Mouse (Mus musculus) limb, embryonic 12.5 days (tissue): ENCODE measurements at regions not wholly inside any gene's neighbourhood (a gene's known extent, or its start where the extent isn't known, plus 50 kb on each side); places are given as distances from the start of the nearest gene placed in this dataset.
A peak's percentile ranks its signal among the peaks of the same experiment; 100 is the strongest.
"Not testable (repeated sequence)": the region's sequence is repeated elsewhere in the genome, so short reads cannot be mapped to it uniquely, and the experiment has no call there.

ENCODE experiments used
- ATAC-seq: fragments of 200-750 bp; cut with Nextera tagmentation; 2 replicates; pipeline ENCODE4 v1.8.0; 2017; ENCODE audit warnings: low read depth, moderate TSS enrichment; ENCODE audit not compliant: insufficient number of reproducible peaks, insufficient read depth, low FRiP score, low TSS enrichment
- H3K27ac ChIP-seq: fragments of 300-500 bp; sonication (generic); 2 replicates; pipeline ENCODE4 v1.5.1; 2016; ENCODE audit warnings: mild to moderate bottlenecking, moderate library complexity
- H3K27me3 ChIP-seq: fragments of 300-500 bp; sonication (generic); 2 replicates; pipeline ENCODE4 v1.6.1; 2016; ENCODE audit warnings: mild to moderate bottlenecking, moderate library complexity
- H3K36me3 ChIP-seq: fragments of 300-500 bp; sonication (generic); 2 replicates; pipeline ENCODE4 v1.6.1; 2016; ENCODE audit warnings: mild to moderate bottlenecking, moderate library complexity
- H3K4me1 ChIP-seq: fragments of 300-500 bp; sonication (generic); replicated peaks from 2 replicates; pipeline ENCODE4 v1.6.1; 2016
- H3K4me2 ChIP-seq: fragments of 300-500 bp; sonication (generic); 2 replicates; pipeline ENCODE4 v1.6.1; 2016; ENCODE audit warnings: mild to moderate bottlenecking, moderate library complexity
- H3K4me3 ChIP-seq: fragments of 300-500 bp; sonication (generic); replicated peaks from 2 replicates; pipeline ENCODE4 v1.5.1; 2016; ENCODE audit warnings: mild to moderate bottlenecking
- H3K9ac ChIP-seq: fragments of 300-500 bp; sonication (generic); replicated peaks from 2 replicates; pipeline ENCODE4 v1.6.1; 2016; ENCODE audit warnings: mild to moderate bottlenecking, moderate library complexity
- H3K9me3 ChIP-seq: fragments of 300-500 bp; sonication (generic); 2 replicates; pipeline ENCODE4 v1.6.1; 2016; ENCODE audit warnings: mild to moderate bottlenecking, moderate library complexity
- WGBS: fragments of 180-500 bp; shearing (Covaris S2); methylation state at CpG from one replicate; pipeline ENCODE4 v1.1.7; 2016; 5-methylcytosine and 5-hydroxymethylcytosine counted together

DNA sequence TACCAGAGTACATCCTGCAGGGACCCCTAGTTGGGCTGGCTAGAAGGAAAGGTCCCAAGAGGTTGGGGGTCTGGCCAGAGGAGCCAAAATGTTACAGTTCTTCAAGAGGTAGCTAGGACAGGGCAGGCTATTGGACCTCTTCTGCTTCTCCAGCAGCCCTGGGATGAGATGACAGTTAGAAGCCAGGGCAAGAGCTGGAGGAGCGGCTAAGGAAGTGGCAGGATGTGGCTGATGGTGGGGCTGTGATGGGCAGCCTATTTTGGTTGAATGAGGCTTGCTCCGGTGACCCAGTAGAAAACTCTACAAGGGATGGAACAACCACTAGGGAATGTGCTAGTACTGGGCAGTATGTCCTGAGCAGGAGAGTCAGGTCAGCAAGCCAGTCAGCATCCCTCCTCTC lies 82.8 kb downstream of the Ddx11 start:
- H3K9ac ChIP-seq: no peak overlapping the region
- no peak overlapping the region for H3K27ac ChIP-seq
- WGBS: 91% methylated on average over 2 of the region's 2 CpGs
- no peak for ATAC-seq
- no peak overlapping the region for H3K4me2 ChIP-seq
- no peaks in the 10 kb centered on the region for H3K4me1 ChIP-seq
- H3K9me3 ChIP-seq: no peaks in the 10 kb centered on the region
- H3K4me3 ChIP-seq: no peak overlapping the region
- no peaks in the 10 kb centered on the region for H3K36me3 ChIP-seq
- no peaks in the 10 kb centered on the region for H3K27me3 ChIP-seq

- not testable (repeated sequence) for ATAC-seq, H3K27ac ChIP-seq, H3K27me3 ChIP-seq, H3K4me1 ChIP-seq, H3K36me3 ChIP-seq, H3K4me2 ChIP-seq, H3K9ac ChIP-seq, H3K4me3 ChIP-seq, H3K9me3 ChIP-seq
- 86% methylated on average over 6 of the region's 6 CpGs for WGBS
Observed at GRCm38 (mm10) chr17:66207653-66208497, 84.6 kb downstream of the Ddx11 start.

DNA sequence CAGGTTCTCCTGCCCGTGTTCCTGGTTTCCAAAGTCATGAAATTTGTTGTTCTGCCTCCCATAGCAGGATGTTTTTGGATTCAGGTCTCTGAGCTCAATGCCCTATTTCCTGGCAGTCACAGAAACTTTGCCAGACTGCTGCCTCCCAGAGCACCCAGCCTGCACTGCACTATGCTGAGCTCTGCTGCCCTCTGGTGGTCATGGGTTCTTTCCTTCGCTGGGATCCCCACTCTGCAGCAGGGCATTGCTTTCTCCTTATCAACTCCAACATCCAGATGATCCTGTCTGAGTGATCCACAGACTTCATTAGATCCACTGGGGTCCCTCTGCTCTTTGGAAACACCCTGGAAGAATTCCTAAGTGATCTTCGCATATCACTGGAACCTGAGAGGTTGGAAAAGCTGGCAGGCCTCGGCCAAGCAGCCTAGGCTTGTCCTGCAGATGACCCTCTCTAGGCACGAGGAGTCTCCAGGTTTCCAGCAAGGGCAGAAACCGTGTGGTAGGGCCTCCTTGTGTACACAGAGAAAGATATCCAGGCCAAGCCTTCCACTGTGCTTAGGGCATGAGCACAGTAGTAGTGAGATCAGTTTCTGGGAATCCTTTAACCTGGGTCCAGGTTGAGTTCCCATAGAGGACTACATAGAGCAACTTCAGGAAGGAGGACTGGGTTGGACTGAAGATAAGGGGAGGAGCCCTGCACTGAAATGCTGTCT lies 85.6 kb downstream of the Ddx11 start:
- not testable (repeated sequence) for H3K27ac ChIP-seq, H3K9ac ChIP-seq, H3K27me3 ChIP-seq, H3K9me3 ChIP-seq, H3K36me3 ChIP-seq, H3K4me3 ChIP-seq, H3K4me2 ChIP-seq, H3K4me1 ChIP-seq
- ATAC-seq: peak; percentile 71; the same call in 1 of the 2 replicates
- 50% methylated on average over 4 of the region's 6 CpGs for WGBS

DNA sequence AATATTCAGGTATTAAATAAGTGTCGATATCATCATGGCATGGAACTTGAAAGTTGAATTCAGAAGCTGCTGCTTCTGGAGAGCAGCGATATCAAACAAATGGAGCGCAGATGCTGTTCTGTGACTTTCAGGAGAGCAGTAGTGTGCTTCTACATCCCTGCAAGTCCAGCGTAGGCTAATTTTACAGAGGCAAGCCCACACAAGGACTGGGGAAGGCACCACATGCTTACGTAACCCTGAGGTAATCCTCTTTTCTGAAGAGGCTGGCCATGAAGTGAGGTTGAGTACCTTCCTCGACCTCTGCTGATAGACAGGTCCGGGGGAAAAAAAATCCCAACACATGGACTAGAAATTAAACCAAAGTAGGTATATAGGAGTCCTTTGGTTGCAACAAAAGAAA lies 88.2 kb downstream of the Ddx11 start:
- Histone ChIP-seq H3K9me3 (peaks cover 5% of the 10 kb centered on the region; the same call in 1 of the 2 replicates), H3K4me2 (no peak overlapping the region), H3K4me1 (no peaks in the 10 kb centered on the region), H3K27me3 (no peaks in the 10 kb centered on the region; the same call in 1 of the 2 replicates), H3K4me3 (no peak overlapping the region), H3K9ac (no peak overlapping the region), H3K27ac (no peak overlapping the region), H3K36me3 (no peaks in the 10 kb centered on the region)
- no peak for ATAC-seq
- 87% methylated on average over 7 of the region's 7 CpGs for WGBS

DNA sequence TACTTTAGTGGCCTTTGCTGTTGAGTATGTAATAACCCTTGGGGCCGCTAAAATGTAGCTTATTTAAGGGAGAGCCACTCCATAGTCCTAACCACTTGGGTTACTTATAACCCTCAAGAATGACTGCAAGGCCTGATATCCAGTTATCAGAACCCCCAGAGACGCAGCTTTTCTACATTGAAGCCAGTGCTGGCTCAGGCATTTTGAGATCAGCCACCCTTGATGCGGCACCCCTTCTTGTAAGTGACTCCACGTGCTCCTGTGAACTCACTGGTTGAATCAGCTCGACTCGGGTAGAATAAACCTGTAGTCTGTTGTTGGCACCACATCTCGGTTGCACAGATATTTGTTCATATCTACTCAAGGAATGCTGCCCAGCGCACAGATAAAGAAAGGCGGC lies 89.3 kb downstream of the Ddx11 start:
- Histone ChIP-seq H3K4me3 (no peak overlapping the region), H3K4me1 (no peaks in the 10 kb centered on the region), H3K36me3 (no peaks in the 10 kb centered on the region), H3K9me3 (peaks cover 5% of the 10 kb centered on the region; the same call in 1 of the 2 replicates), H3K4me2 (no peak overlapping the region), H3K27me3 (no peaks in the 10 kb centered on the region; the same call in 1 of the 2 replicates), H3K27ac (no peak overlapping the region), H3K9ac (no peak overlapping the region)
- no peak for ATAC-seq
- 93% methylated on average over 9 of the region's 9 CpGs for WGBS

GRCm38 (mm10) chr17:66218321-66218720 lies 95.0 kb downstream of the Ddx11 start:
- H3K4me3 ChIP-seq: no peak overlapping the region
- ATAC-seq: no peak
- no peak overlapping the region for H3K27ac ChIP-seq
- H3K9me3 ChIP-seq: peaks cover 5% of the 10 kb centered on the region; the same call in 1 of the 2 replicates
- no peaks in the 10 kb centered on the region; the same call in 1 of the 2 replicates for H3K27me3 ChIP-seq
- no peaks in the 10 kb centered on the region for H3K36me3 ChIP-seq
- H3K4me1 ChIP-seq: no peaks in the 10 kb centered on the region
- WGBS: 87% methylated on average over 6 of the region's 6 CpGs
- no peak overlapping the region for H3K9ac ChIP-seq
- H3K4me2 ChIP-seq: no peak overlapping the region

DNA sequence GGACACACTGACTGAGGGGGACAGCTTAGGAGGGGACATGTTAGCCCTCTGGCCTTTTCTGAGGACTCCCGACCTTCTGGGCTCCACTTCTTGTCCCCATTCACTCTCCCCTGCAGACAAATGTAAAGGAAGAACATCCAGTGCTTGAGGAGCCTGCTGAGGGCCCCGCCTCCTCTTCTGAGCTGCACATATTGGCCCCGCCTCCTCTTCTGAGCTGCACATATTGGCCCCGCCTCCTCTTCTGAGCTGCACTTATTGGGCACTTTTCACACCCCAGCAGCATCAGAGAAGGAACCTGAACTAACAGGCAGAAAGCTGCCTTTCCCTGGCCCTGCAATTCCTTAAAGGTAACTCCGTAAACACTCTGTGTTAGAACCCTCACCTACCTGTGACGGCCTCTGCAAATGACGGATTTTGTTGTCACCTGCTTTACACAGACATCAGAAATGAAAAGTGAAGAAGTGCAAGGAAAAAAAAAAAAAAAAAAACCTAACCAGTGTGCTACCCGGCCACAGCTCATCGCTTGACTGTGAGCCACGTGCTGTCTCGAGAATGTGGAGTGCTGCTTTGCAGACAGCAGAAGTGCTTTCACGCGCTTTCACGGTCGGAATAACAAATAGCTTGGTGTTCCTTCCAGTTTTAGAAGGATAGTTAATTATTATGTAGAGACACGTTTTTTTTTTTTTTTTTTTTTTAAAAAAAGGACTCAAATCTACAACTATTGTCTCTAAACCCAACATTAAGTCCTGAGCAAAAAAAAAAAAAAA lies 96.5 kb downstream of the Ddx11 start:
- no peak for ATAC-seq
- H3K4me3 ChIP-seq: no peak overlapping the region

DNA sequence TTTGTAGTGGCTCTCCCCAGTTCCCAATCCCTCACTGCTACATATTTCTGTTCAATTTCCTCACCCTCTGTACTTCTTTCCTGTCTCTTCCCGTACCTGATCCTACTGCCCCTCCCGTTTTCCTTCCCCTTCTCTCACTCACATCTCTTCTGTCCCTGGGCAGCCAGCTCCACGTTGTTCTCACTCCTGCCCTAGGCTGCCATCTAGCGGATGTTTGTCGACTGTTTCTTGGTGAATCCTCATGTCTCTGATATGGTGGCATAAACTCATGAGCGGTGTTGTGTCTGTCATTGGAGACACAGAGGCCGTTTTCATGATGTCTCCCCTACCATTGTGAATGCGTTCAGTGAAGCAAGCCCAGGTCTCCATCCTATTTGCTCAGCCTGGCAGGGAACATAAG lies 97.9 kb downstream of the Ddx11 start:
- no peaks in the 10 kb centered on the region for H3K27me3 ChIP-seq
- no peak overlapping the region for H3K4me2 ChIP-seq
- no peaks in the 10 kb centered on the region for H3K9me3 ChIP-seq
- H3K27ac ChIP-seq: no peak overlapping the region
- no peak overlapping the region for H3K9ac ChIP-seq
- no peaks in the 10 kb centered on the region for H3K4me1 ChIP-seq
- H3K4me3 ChIP-seq: no peak overlapping the region
- ATAC-seq: no peak
- H3K36me3 ChIP-seq: no peaks in the 10 kb centered on the region
- WGBS: 15% methylated on average over 8 of the region's 8 CpGs

More for the DNA sequence above, 96.5 kb downstream of the Ddx11 start:
- H3K36me3 ChIP-seq: no peaks in the 10 kb centered on the region
- WGBS: 69% methylated on average over 16 of the region's 16 CpGs
- H3K4me2 ChIP-seq: no peak overlapping the region
- no peak overlapping the region for H3K27ac ChIP-seq
- no peaks in the 10 kb centered on the region for H3K27me3 ChIP-seq
- no peak overlapping the region for H3K9ac ChIP-seq
- H3K9me3 ChIP-seq: peaks cover 5% of the 10 kb centered on the region; the same call in 1 of the 2 replicates
- no peaks in the 10 kb centered on the region for H3K4me1 ChIP-seq

DNA sequence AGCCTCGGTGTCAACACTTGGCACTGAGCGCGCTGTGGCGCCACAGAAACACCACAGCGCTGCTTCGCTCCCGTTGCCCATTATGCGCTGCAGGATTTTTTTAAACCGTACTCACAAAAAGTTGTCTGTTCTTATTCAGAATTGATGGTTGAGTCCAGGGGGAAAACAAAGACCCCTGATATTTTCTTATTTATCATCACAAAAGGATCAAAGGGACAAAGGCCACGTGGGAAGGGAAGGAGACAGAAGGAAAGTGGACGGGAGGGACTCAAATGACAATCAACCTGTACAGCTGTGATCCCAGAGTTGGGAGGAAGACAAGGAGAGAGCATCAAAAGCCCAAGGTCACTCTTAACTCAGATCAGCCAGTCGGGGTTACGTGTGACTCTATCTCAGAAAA lies 100.4 kb downstream of the Ddx11 start:
- 90% methylated on average over 13 of the region's 13 CpGs for WGBS
- H3K4me3 ChIP-seq: no peak overlapping the region
- H3K27ac ChIP-seq: no peak overlapping the region
- no peak overlapping the region for H3K9ac ChIP-seq
- H3K4me2 ChIP-seq: no peak overlapping the region
- no peaks in the 10 kb centered on the region; the same call in 1 of the 2 replicates for H3K27me3 ChIP-seq
- no peaks in the 10 kb centered on the region for H3K9me3 ChIP-seq
- H3K4me1 ChIP-seq: no peaks in the 10 kb centered on the region
- H3K36me3 ChIP-seq: no peaks in the 10 kb centered on the region
- no peak for ATAC-seq

GRCm38 (mm10) chr17:66224241-66224640 lies 100.9 kb downstream of the Ddx11 start:
- no peak overlapping the region for H3K9ac ChIP-seq
- H3K27me3 ChIP-seq: no peaks in the 10 kb centered on the region; the same call in 1 of the 2 replicates
- H3K4me2 ChIP-seq: no peak overlapping the region
- no peak overlapping the region for H3K27ac ChIP-seq
- no peak for ATAC-seq
- H3K4me1 ChIP-seq: no peaks in the 10 kb centered on the region
- H3K4me3 ChIP-seq: no peak overlapping the region
- no peaks in the 10 kb centered on the region for H3K9me3 ChIP-seq
- 69% methylated on average over 7 of the region's 7 CpGs for WGBS
- H3K36me3 ChIP-seq: no peaks in the 10 kb centered on the region

DNA sequence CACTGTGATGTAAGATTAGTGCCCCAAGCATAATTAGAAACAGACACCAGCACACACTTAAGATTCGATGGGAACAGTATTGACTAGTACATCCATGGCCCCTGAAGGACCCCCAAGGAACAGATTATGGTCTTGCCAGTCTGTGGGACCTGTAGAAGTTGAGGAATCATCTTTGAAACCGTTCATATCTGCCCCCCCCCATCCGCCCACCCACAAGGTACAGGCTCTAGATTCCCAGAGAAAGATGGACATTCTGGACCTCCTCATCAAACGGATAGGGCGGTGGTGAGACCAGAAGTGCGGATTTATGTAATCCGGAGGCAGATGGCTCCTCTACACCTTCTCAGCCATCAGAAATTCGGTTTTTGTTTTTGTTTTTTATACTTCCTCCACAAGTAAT lies 109.1 kb downstream of the Ddx11 start:
- no peaks in the 10 kb centered on the region for H3K36me3 ChIP-seq
- no peak overlapping the region for H3K9ac ChIP-seq
- peaks cover 11% of the 10 kb centered on the region for H3K4me1 ChIP-seq
- ATAC-seq: no peak
- H3K9me3 ChIP-seq: no peaks in the 10 kb centered on the region
- no peak overlapping the region for H3K4me2 ChIP-seq
- WGBS: 70% methylated on average over 8 of the region's 8 CpGs
- no peak overlapping the region for H3K4me3 ChIP-seq
- no peak overlapping the region for H3K27ac ChIP-seq
- peaks cover 4% of the 10 kb centered on the region; the same call in 1 of the 2 replicates for H3K27me3 ChIP-seq
